Mouse (Mus musculus) lung, postnatal 36 days (tissue): ENCODE measurements around the gene Tnn.
A peak's percentile ranks its signal among the peaks of the same experiment; 100 is the strongest.

Experiments
- DNase-seq: peaks from one replicate; pipeline ENCODE4 v3.0.0; 2022; ENCODE audit warnings: mixed read lengths

The Tnn gene

GRCm38 (mm10) chr1:160043271-160043975, 110.0 kb downstream of the Tnn start:
- DNase-seq: peak; percentile 66

GRCm38 (mm10) chr1:160042351-160042750, 111.0 kb downstream of the Tnn start:
- DNase-seq: no peak

GRCm38 (mm10) chr1:160041264-160041775, 112.1 kb downstream of the Tnn start:
- no peak for DNase-seq

GRCm38 (mm10) chr1:160039951-160040645, 113.3 kb downstream of the Tnn start:
- DNase-seq: no peak

GRCm38 (mm10) chr1:160036996-160037521, 116.3 kb downstream of the Tnn start:
- DNase-seq: peak; percentile 73

GRCm38 (mm10) chr1:160035561-160035960, 117.8 kb downstream of the Tnn start:
- DNase-seq: peak; percentile 65
